Mouse (Mus musculus) megakaryocyte progenitor cell, adult 5-6 weeks (primary cell): ENCODE results near the gene Mcoln1. TPM values are rescaled to one million over a fixed set of nuclear protein-coding genes. Genes with fewer than 3 reads are reported as not detected.

Experiments used
- total RNA-seq, 2 experiments: library from RNA; stranded (forward) in 1 of 2; stranded (reverse) in 1 of 2; fragments of 157-497, 149-512 nt in 1 of 2; fragments of 200-1000 nt in 1 of 2; gene quantifications; 2 replicates each; pipeline versions ENCODE4 v1.2.3 to v1.2.4; 2015 to 2017

The Mcoln1 gene
- total RNA-seq, 2 experiments from 2014 or later = 13.6 to 20.1 TPM

Other genes starting within 250 kb of the Mcoln1 start
- 15.9 and 21.0 TPM in 2 replicates for gene Insr, start 220.8 kb upstream of the Mcoln1 start, total RNA-seq (2015)
- gene Insr, start 220.8 kb upstream of the Mcoln1 start, total RNA-seq (2017) = 9.7 and 10.3 TPM in 2 replicates
- 6.6 and 10.0 TPM in 2 replicates for gene A430078G23Rik, start 147.0 kb upstream of the Mcoln1 start, total RNA-seq (2015)
- gene A430078G23Rik, start 147.0 kb upstream of the Mcoln1 start, total RNA-seq (2017) = 16.5 and 23.9 TPM in 2 replicates
- 22.6 and 28.9 TPM in 2 replicates for gene Arhgef18, start 107.5 kb upstream of the Mcoln1 start, total RNA-seq (2015)
- 22.9 and 25.5 TPM in 2 replicates for gene Arhgef18, start 107.5 kb upstream of the Mcoln1 start, total RNA-seq (2017)
- gene Pex11g, start 32.8 kb upstream of the Mcoln1 start, total RNA-seq (2015) = 0.83 and 2.5 TPM in 2 replicates
- 0.79 and 3.8 TPM in 2 replicates for gene Pex11g, start 32.8 kb upstream of the Mcoln1 start, total RNA-seq (2017)
- 0.17 TPM in 1 of 2 replicates, not detected in the other for gene Tex45, start 29.6 kb upstream of the Mcoln1 start, total RNA-seq (2015)
- gene Tex45, start 29.6 kb upstream of the Mcoln1 start, total RNA-seq (2017) = 0.21 TPM in 1 of 2 replicates, not detected in the other
- gene Zfp358, start 7.3 kb upstream of the Mcoln1 start, total RNA-seq (2015) = 9.3 and 12.3 TPM in 2 replicates
- 4.6 and 7.0 TPM in 2 replicates for gene Zfp358, start 7.3 kb upstream of the Mcoln1 start, total RNA-seq (2017)
- 13.8 and 16.8 TPM in 2 replicates for gene Pnpla6, start 14.9 kb downstream of the Mcoln1 start, total RNA-seq (2015)
- 14.0 and 17.7 TPM in 2 replicates for gene Pnpla6, start 14.9 kb downstream of the Mcoln1 start, total RNA-seq (2017)
- 1.0 TPM in 1 of 2 replicates, not detected in the other for gene C330021F23Rik, start 67.5 kb downstream of the Mcoln1 start, total RNA-seq (2015)
- gene C330021F23Rik, start 67.5 kb downstream of the Mcoln1 start, total RNA-seq (2017) = not detected in 2 replicates
- 0.32 and 0.37 TPM in 2 replicates for gene Camsap3, start 86.8 kb downstream of the Mcoln1 start, total RNA-seq (2015)
- gene Camsap3, start 86.8 kb downstream of the Mcoln1 start, total RNA-seq (2017) = 0.21 and 0.27 TPM in 2 replicates
- gene Xab2, start 120.9 kb downstream of the Mcoln1 start, total RNA-seq (2015) = 16.5 and 20.1 TPM in 2 replicates
- 55.5 and 56.5 TPM in 2 replicates for gene Xab2, start 120.9 kb downstream of the Mcoln1 start, total RNA-seq (2017)
- gene Pet100, start 121.1 kb downstream of the Mcoln1 start, total RNA-seq (2015) = 131 and 181 TPM in 2 replicates
- 255 and 285 TPM in 2 replicates for gene Pet100, start 121.1 kb downstream of the Mcoln1 start, total RNA-seq (2017)
- gene Pcp2, start 125.1 kb downstream of the Mcoln1 start, total RNA-seq (2015) = not detected in 2 replicates
- not detected in 2 replicates for gene Pcp2, start 125.1 kb downstream of the Mcoln1 start, total RNA-seq (2017)
- 113 and 143 TPM in 2 replicates for gene Stxbp2, start 130.5 kb downstream of the Mcoln1 start, total RNA-seq (2015)
- 93.7 and 166 TPM in 2 replicates for gene Stxbp2, start 130.5 kb downstream of the Mcoln1 start, total RNA-seq (2017)
- 0.56 TPM in 1 of 2 replicates, not detected in the other for gene Retn, start 155.3 kb downstream of the Mcoln1 start, total RNA-seq (2015)
- not detected in 2 replicates for gene Retn, start 155.3 kb downstream of the Mcoln1 start, total RNA-seq (2017)
- 21.5 and 30.3 TPM in 2 replicates for gene Mcemp1, start 165.3 kb downstream of the Mcoln1 start, total RNA-seq (2015)
- 16.0 TPM in 2 replicates for gene Mcemp1, start 165.3 kb downstream of the Mcoln1 start, total RNA-seq (2017)
- 22.6 and 25.4 TPM in 2 replicates for gene Fcor, start 171.9 kb downstream of the Mcoln1 start, total RNA-seq (2015)
- 10.5 and 15.2 TPM in 2 replicates for gene Fcor, start 171.9 kb downstream of the Mcoln1 start, total RNA-seq (2017)
- gene Trappc5, start 175.8 kb downstream of the Mcoln1 start, total RNA-seq (2015) = 19.6 and 22.8 TPM in 2 replicates
- 37.7 and 38.5 TPM in 2 replicates for gene Trappc5, start 175.8 kb downstream of the Mcoln1 start, total RNA-seq (2017)
- not detected in 2 replicates for gene Fcer2a, start 193.7 kb downstream of the Mcoln1 start, total RNA-seq (2015)
- gene Fcer2a, start 193.7 kb downstream of the Mcoln1 start, total RNA-seq (2017) = not detected in 2 replicates
- not detected in 2 replicates for gene Clec4g, start 220.2 kb downstream of the Mcoln1 start, total RNA-seq (2015)
- gene Clec4g, start 220.2 kb downstream of the Mcoln1 start, total RNA-seq (2017) = not detected in 2 replicates
- gene Cd209a, start 248.5 kb downstream of the Mcoln1 start, total RNA-seq (2015) = 0.35 and 2.1 TPM in 2 replicates
- gene Cd209a, start 248.5 kb downstream of the Mcoln1 start, total RNA-seq (2017) = 0.37 and 0.84 TPM in 2 replicates